Mouse (Mus musculus) forebrain, postnatal 0 days (tissue): ENCODE data around the gene Tenm4. TPM values are rescaled to one million over a fixed set of nuclear protein-coding genes. Genes with fewer than 3 reads are reported as not detected.

ENCODE experiments used
- ATAC-seq: fragments of 200-750 bp; cut with Nextera tagmentation; 2 replicates; pipeline ENCODE4 v1.8.0; 2017; ENCODE audit warnings: mild to moderate bottlenecking, moderate library complexity
- DNase-seq: peaks from one replicate; pipeline ENCODE4 v3.0.0-alpha.2; 2015
- H3K27ac ChIP-seq: fragments of 300-500 bp; sonication (generic); 2 replicates; pipeline ENCODE4 v1.5.1; 2014; ENCODE audit warnings: low read depth, mild to moderate bottlenecking, antibody characterized with exemption, low read length, moderate library complexity, mixed read lengths
- H3K27me3 ChIP-seq: fragments of 300-500 bp; sonication (generic); 2 replicates; pipeline ENCODE4 v1.6.1; 2014; ENCODE audit warnings: mild to moderate bottlenecking, low read length, mixed read lengths; ENCODE audit not compliant: insufficient read depth
- H3K36me3 ChIP-seq: fragments of 300-500 bp; sonication (generic); 2 replicates; pipeline ENCODE4 v1.6.1; 2014; ENCODE audit warnings: mild to moderate bottlenecking, moderate library complexity; ENCODE audit not compliant: insufficient read depth
- H3K4me1 ChIP-seq: fragments of 300-500 bp; sonication (generic); 2 replicates; pipeline ENCODE4 v1.6.1; 2014; ENCODE audit warnings: antibody characterized with exemption; ENCODE audit not compliant: insufficient read depth
- H3K4me2 ChIP-seq: fragments of 300-500 bp; sonication (generic); 2 replicates; pipeline ENCODE4 v1.6.1; 2014; ENCODE audit warnings: low read depth, mild to moderate bottlenecking, moderate library complexity
- H3K4me3 ChIP-seq: fragments of 300-500 bp; sonication (generic); 2 replicates; pipeline ENCODE4 v1.5.1; 2014; ENCODE audit warnings: low read depth, low read length, mixed read lengths
- H3K9ac ChIP-seq: fragments of 300-500 bp; sonication (generic); 2 replicates; pipeline ENCODE4 v1.6.1; 2014; ENCODE audit warnings: mild to moderate bottlenecking
- H3K9me3 ChIP-seq: fragments of 300-500 bp; sonication (generic); 2 replicates; pipeline ENCODE4 v1.6.1; 2016; ENCODE audit warnings: low read length
- CTCF ChIP-seq: sonication (generic); IDR thresholded peaks from 2 replicates; pipeline ENCODE4 v1.5.1; 2016; ENCODE audit warnings: antibody characterized with exemption, control low read depth, low read depth
- WGBS: fragments of 180-500 bp; shearing (Covaris S2); extraction: QIAGEN DNeasy Blood & Tissue Kit; methylation state at CpG from one replicate; pipeline ENCODE4 v1.1.7; 2014; 5-methylcytosine and 5-hydroxymethylcytosine counted together
- polyA plus RNA-seq: library from polyadenylated mRNA; unstranded; fragments of >200 nt; fragmentation: Nextera tagmentation; extraction: Ambion mirVana; gene quantifications from 2 replicates; pipeline ENCODE4 v1.2.1, GENCODE M21; 2015
- total RNA-seq: library from RNA; depleted of rRNA; stranded (reverse); fragments of >200 nt; gene quantifications from 2 replicates; pipeline ENCODE4 v1.2.3, GENCODE M21; 2014

Gene Tenm4
- total and polyA plus RNA-seq, 2 experiments from 2014 or later = 50.6 to 69.5 TPM

DNA sequence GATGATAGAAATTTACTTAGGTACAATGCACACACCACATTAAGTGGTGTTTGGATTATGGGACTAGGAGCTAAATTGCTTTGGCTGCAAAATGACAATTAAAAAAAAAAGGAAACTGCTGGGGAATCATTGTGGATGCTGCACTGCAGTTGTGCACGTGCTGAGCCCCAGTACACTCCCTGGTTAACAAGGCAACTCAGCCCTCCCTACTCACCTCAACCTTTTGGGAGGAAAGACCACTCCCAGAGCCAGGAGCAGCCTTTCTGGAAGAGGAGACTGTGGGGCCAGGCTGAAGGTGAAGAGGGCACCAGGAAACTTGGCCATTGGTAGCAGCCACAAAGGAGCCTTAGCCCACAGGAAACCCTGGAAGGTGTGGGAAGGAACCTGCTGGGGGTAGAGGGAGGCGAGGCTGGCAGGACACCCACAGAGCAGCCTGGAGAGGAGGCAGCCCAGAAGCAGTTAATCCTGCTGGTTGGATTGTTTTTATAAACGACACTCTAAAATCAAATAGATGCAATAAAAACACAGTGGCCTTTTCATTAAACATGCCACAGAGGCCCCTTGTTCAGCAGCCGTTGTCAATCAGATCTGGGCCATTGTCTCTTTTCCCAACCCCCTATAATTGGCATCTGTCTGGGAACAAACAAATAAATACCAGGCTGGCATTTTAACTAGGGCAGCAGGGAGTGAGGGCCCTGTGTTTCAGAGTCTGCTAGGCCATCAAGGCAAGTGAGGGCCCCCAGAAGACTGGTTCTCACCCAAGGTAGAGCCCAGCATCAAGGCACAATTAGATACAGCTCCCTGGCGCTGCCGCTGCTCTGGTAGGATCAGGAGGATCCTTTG lies 212.9 kb downstream of the Tenm4 start:
- H3K27me3 ChIP-seq = no peaks in the 10 kb centered on the region
- peak overlapping the region; percentile 57; the same call in 1 of the 2 replicates for H3K27ac ChIP-seq
- no peak overlapping the region for H3K4me2 ChIP-seq
- no peak for TF ChIP-seq CTCF
- H3K9ac ChIP-seq = no peak overlapping the region
- peak; percentile 83 for ATAC-seq
- no peaks in the 10 kb centered on the region for H3K36me3 ChIP-seq
- no peak overlapping the region for H3K4me3 ChIP-seq
- H3K4me1 ChIP-seq = peaks cover 11% of the 10 kb centered on the region
- WGBS = 9% methylated on average over 6 of the region's 6 CpGs
- H3K9me3 ChIP-seq = no peaks in the 10 kb centered on the region
- DNase-seq = peak; percentile 39

GRCm38 (mm10) chr7:96384726-96385500 lies 213.9 kb downstream of the Tenm4 start:
- no peak for DNase-seq
- no peak overlapping the region for H3K27ac ChIP-seq
- no peak overlapping the region for H3K9ac ChIP-seq
- peaks cover 11% of the 10 kb centered on the region for H3K4me1 ChIP-seq
- ATAC-seq = peak; percentile 19; the same call in 1 of the 2 replicates
- H3K27me3 ChIP-seq = no peaks in the 10 kb centered on the region
- WGBS = 68% methylated on average over 11 of the region's 11 CpGs
- no peak for TF ChIP-seq CTCF
- H3K4me2 ChIP-seq = no peak overlapping the region
- H3K4me3 ChIP-seq = no peak overlapping the region
- no peaks in the 10 kb centered on the region for H3K36me3 ChIP-seq
- no peaks in the 10 kb centered on the region for H3K9me3 ChIP-seq

GRCm38 (mm10) chr7:96385850-96386249 lies 214.8 kb downstream of the Tenm4 start:
- H3K4me3 ChIP-seq = no peak overlapping the region
- ATAC-seq (no peak), DNase-seq (no peak)
- no peaks in the 10 kb centered on the region for H3K27me3 ChIP-seq
- no peak overlapping the region for H3K4me2 ChIP-seq
- H3K9me3 ChIP-seq = no peaks in the 10 kb centered on the region
- H3K9ac ChIP-seq = no peak overlapping the region
- peaks cover 11% of the 10 kb centered on the region for H3K4me1 ChIP-seq
- H3K27ac ChIP-seq = no peak overlapping the region
- no peak for TF ChIP-seq CTCF
- H3K36me3 ChIP-seq = no peaks in the 10 kb centered on the region
- 59% methylated on average over 7 of the region's 7 CpGs for WGBS

- no peaks in the 10 kb centered on the region for H3K9me3 ChIP-seq
- H3K27me3 ChIP-seq = no peaks in the 10 kb centered on the region
- H3K9ac ChIP-seq = no peak overlapping the region
- H3K4me1 ChIP-seq = no peaks in the 10 kb centered on the region
- ATAC-seq = peak; percentile 66; the same call in 1 of the 2 replicates
- 23% methylated on average over 6 of the region's 6 CpGs for WGBS
- H3K36me3 ChIP-seq = no peaks in the 10 kb centered on the region
- no peak overlapping the region for H3K4me3 ChIP-seq
- H3K4me2 ChIP-seq = no peak overlapping the region
- no peak overlapping the region for H3K27ac ChIP-seq
- no peak for TF ChIP-seq CTCF
- DNase-seq = no peak
These were observed 219.1 kb downstream of the Tenm4 start for GRCm38 (mm10) chr7:96390034-96390670.

GRCm38 (mm10) chr7:96390894-96391293 lies 219.8 kb downstream of the Tenm4 start:
- H3K9ac ChIP-seq = no peak overlapping the region
- H3K36me3 ChIP-seq = no peaks in the 10 kb centered on the region
- no peaks in the 10 kb centered on the region for H3K9me3 ChIP-seq
- no peak overlapping the region for H3K4me2 ChIP-seq
- H3K4me1 ChIP-seq = no peaks in the 10 kb centered on the region
- TF ChIP-seq CTCF = no peak
- no peaks in the 10 kb centered on the region for H3K27me3 ChIP-seq
- ATAC-seq (no peak), DNase-seq (no peak)
- H3K27ac ChIP-seq = no peak overlapping the region
- WGBS = 85% methylated on average over 4 of the region's 4 CpGs
- H3K4me3 ChIP-seq = no peak overlapping the region

DNA sequence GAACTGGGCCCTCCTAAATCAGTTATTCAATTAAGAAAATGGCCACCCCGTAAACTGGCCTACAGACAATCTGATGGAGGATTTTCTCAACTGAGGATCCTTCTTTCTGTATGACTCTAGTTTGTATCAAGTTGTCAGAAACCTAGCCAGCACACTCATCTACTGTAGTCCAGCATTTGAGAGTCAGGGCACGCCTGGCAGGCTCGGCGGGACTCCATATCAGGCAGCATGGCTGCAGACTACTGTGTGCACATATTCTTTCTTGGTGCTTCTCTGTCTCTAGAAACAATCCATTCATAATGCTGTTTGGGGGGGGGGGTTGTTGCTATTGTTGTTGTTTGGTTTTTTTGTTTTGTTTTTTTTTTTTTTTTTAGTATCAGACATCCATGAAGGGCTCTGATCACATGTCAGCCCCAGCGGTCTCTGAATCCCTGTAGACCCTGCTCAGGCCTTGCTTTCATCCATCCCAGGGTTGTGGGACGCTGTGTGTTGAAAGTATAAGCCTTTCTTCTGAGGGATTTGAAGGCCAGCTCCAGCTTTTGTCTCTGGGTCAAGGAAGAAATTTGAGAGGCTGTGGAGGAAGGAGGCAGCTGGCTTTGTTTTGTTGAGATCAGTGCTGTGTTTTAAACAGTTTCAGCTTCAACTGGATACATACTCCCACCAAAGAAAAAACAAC lies 220.9 kb downstream of the Tenm4 start:
- DNase-seq (no peak), ATAC-seq (no peak)
- no peak overlapping the region for H3K4me3 ChIP-seq
- no peak for TF ChIP-seq CTCF
- no peak overlapping the region for H3K9ac ChIP-seq
- 59% methylated on average over 6 of the region's 6 CpGs for WGBS
- no peaks in the 10 kb centered on the region for H3K36me3 ChIP-seq
- H3K9me3 ChIP-seq = no peaks in the 10 kb centered on the region
- no peak overlapping the region for H3K4me2 ChIP-seq
- H3K27ac ChIP-seq = no peak overlapping the region
- H3K4me1 ChIP-seq = no peaks in the 10 kb centered on the region
- H3K27me3 ChIP-seq = no peaks in the 10 kb centered on the region
